ENCODE assay signal across 25 mouse cellular contexts in genomic region chr8:17690074-17690848, GRCm38 (mm10).
DNase-seq lines count a peak whose midpoint lies in the region; ATAC-seq lines count a peak whose summit lies in the region.
"Had no signal": no experiment of that assay in that cellular context is flagged by ENCODE, and none has a peak within 500 bp of the region (broad histone marks: within the 10 kb centered on the region; RNA-seq: fewer than 3 reads in every experiment).

No protein-coding gene starts in this region.

- 25% methylated on average over 4 of the region's 4 CpGs for WGBS in lung, embryonic 15.5 days
- WGBS in hindbrain, embryonic 11.5 days, result 86% methylated on average over 4 of the region's 4 CpGs

- no peaks in the 10 kb centered on the region for H3K36me3 ChIP-seq in lung, embryonic 15.5 days
- H3K36me3 ChIP-seq in hindbrain, embryonic 11.5 days (ENCODE audit: control insufficient read depth, insufficient read depth, low read length), result no peaks in the 10 kb centered on the region
- H3K36me3 ChIP-seq: embryonic facial prominence, embryonic 12.5 days; embryonic facial prominence, embryonic 15.5 days; heart, embryonic 10.5 days; heart, embryonic 13.5 days; hindbrain, embryonic 12.5 days; hindbrain, embryonic 15.5 days had no signal

- H3K9me3 ChIP-seq in lung, embryonic 15.5 days, result no peaks in the 10 kb centered on the region
- H3K9me3 ChIP-seq in hindbrain, embryonic 11.5 days (ENCODE audit: control insufficient read depth, low read length), result no peaks in the 10 kb centered on the region
- H3K9me3 ChIP-seq: embryonic facial prominence, embryonic 12.5 days; embryonic facial prominence, embryonic 15.5 days; heart, embryonic 10.5 days; heart, embryonic 13.5 days; hindbrain, embryonic 12.5 days; hindbrain, embryonic 15.5 days had no signal

- peak; percentile 10 for DNase-seq in brain, adult 2 months (ENCODE audit: low read depth, low spot score)
- peak; percentile 80 for DNase-seq in lung, postnatal 10 days
- DNase-seq in lung, postnatal 36 days, result peak; percentile 49
- no peak for DNase-seq in cerebellum, adult 9-10 months
- DNase-seq in cerebellum, postnatal 10 days, result no peak
- DNase-seq in hindbrain, embryonic 11.5 days (ENCODE audit: low spot score), result no peak
- DNase-seq: adrenal gland, adult 2 months; adrenal gland, postnatal 14 days; cerebellum, adult 11-12 months; cerebellum, adult 8-10 months; cerebellum, postnatal 25 days; forebrain, postnatal 0 days; gastrocnemius, postnatal 36 days; heart, adult 18-20 months; heart, postnatal 14 days; heart, postnatal 4 days had no signal

- H3K27ac ChIP-seq in lung, embryonic 15.5 days, result peak overlapping the region; percentile 82
- H3K27ac ChIP-seq in hindbrain, embryonic 11.5 days (ENCODE audit: low read depth, low read length), result no peak overlapping the region
- H3K27ac ChIP-seq: embryonic facial prominence, embryonic 12.5 days; embryonic facial prominence, embryonic 15.5 days; heart, embryonic 10.5 days; heart, embryonic 13.5 days; hindbrain, embryonic 12.5 days; hindbrain, embryonic 15.5 days had no signal

- no peak overlapping the region for H3K9ac ChIP-seq in lung, embryonic 15.5 days
- no peak overlapping the region for H3K9ac ChIP-seq in hindbrain, embryonic 11.5 days (ENCODE audit: low read depth, low read length)
- H3K9ac ChIP-seq: embryonic facial prominence, embryonic 12.5 days; embryonic facial prominence, embryonic 15.5 days; forebrain, postnatal 0 days; heart, embryonic 13.5 days; hindbrain, embryonic 12.5 days; hindbrain, embryonic 15.5 days had no signal

- no peak overlapping the region for H3K4me2 ChIP-seq in lung, embryonic 15.5 days
- H3K4me2 ChIP-seq in hindbrain, embryonic 11.5 days (replicated peaks; ENCODE audit: low read depth, low read length), result no peak overlapping the region
- H3K4me2 ChIP-seq: embryonic facial prominence, embryonic 12.5 days; embryonic facial prominence, embryonic 15.5 days; heart, embryonic 13.5 days; hindbrain, embryonic 12.5 days; hindbrain, embryonic 15.5 days had no signal

- H3K27me3 ChIP-seq in lung, embryonic 15.5 days, result no peaks in the 10 kb centered on the region
- H3K27me3 ChIP-seq in hindbrain, embryonic 11.5 days (ENCODE audit: control insufficient read depth, insufficient read depth, low read length), result no peaks in the 10 kb centered on the region
- H3K27me3 ChIP-seq: embryonic facial prominence, embryonic 12.5 days; embryonic facial prominence, embryonic 15.5 days; heart, embryonic 13.5 days; hindbrain, embryonic 12.5 days; hindbrain, embryonic 15.5 days had no signal

- H3K4me1 ChIP-seq in lung, embryonic 15.5 days, result peaks cover 10% of the 10 kb centered on the region
- H3K4me1 ChIP-seq in hindbrain, embryonic 11.5 days (replicated peaks; ENCODE audit: control insufficient read depth, insufficient read depth, low read length), result no peaks in the 10 kb centered on the region
- H3K4me1 ChIP-seq: embryonic facial prominence, embryonic 12.5 days; embryonic facial prominence, embryonic 15.5 days; heart, embryonic 10.5 days; heart, embryonic 13.5 days; hindbrain, embryonic 12.5 days; hindbrain, embryonic 15.5 days had no signal

- peak; percentile 94 for ATAC-seq in lung, embryonic 15.5 days (ENCODE audit: borderline replicate concordance, extremely low read depth, low FRiP score, low TSS enrichment)
- no peak for ATAC-seq in hindbrain, embryonic 11.5 days (ENCODE audit: low FRiP score)
- ATAC-seq: CD4-positive, CD25-positive, alpha-beta regulatory T cell, adult 4 months; forebrain, embryonic 14.5 days; forebrain, postnatal 0 days had no signal

- no peak overlapping the region for H3K4me3 ChIP-seq in lung, embryonic 15.5 days
- no peak overlapping the region for H3K4me3 ChIP-seq in hindbrain, embryonic 11.5 days (ENCODE audit: low read depth, low read length)
- H3K4me3 ChIP-seq: embryonic facial prominence, embryonic 12.5 days; embryonic facial prominence, embryonic 15.5 days; heart, embryonic 10.5 days; heart, embryonic 13.5 days; hindbrain, embryonic 12.5 days; hindbrain, embryonic 15.5 days had no signal

Comparison
In these comparisons a context has a peak if more than half of its experiments do, and no peak if none do; other contexts are left out.
1. DNase-seq: peak in brain, adult 2 months (single experiment), lung, postnatal 10 days (single experiment) and lung, postnatal 36 days (single experiment); none in cerebellum, adult 9-10 months (single experiment), cerebellum, postnatal 10 days (0 of 2) and hindbrain, embryonic 11.5 days (single experiment).